Mouse (Mus musculus): Measurements from ENCODE around the gene Syn3. TPM values are rescaled to one million over a fixed set of nuclear protein-coding genes. Genes with fewer than 3 reads are reported as not detected.

Gene Syn3
- polyA plus RNA-seq, 1 experiment from 2014 or later: 0.20 TPM

DNA sequence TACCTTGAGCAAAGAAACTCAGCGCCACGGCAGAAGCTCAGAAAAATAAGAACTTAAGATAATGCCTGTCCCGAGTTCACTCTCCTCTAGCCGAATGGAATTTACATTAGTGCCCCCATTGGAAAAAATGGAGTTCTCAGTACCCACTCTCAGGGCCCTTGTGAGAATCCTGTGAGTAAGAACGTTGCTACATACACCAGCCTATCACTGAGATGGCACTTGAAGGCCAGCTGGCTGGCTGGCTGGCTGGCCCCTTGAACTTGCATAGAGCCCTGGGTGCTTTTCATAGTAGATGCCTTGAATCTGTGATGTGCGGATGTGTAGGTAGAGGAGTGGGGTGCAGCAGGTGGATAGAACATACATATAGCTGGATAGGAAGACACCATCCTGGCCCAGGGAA, 155.3 kb downstream of the Syn3 start:
- H3K9ac ChIP-seq: no peak overlapping the region
- no peaks in the 10 kb centered on the region for H3K36me3 ChIP-seq (replicated peaks)
- no peaks in the 10 kb centered on the region for H3K27me3 ChIP-seq
- no peaks in the 10 kb centered on the region for H3K9me3 ChIP-seq (replicated peaks)
- peaks cover 59% of the 10 kb centered on the region for H3K4me1 ChIP-seq (replicated peaks)
- no peak overlapping the region for H3K4me3 ChIP-seq (replicated peaks)
- H3K4me2 ChIP-seq: no peak overlapping the region
- WGBS (ENCODE audit: insufficient replicate concordance): 72% methylated on average over 6 of the region's 6 CpGs
- no peak for ATAC-seq (ENCODE audit: insufficient read depth)
- no peak overlapping the region for H3K27ac ChIP-seq (replicated peaks)

DNA sequence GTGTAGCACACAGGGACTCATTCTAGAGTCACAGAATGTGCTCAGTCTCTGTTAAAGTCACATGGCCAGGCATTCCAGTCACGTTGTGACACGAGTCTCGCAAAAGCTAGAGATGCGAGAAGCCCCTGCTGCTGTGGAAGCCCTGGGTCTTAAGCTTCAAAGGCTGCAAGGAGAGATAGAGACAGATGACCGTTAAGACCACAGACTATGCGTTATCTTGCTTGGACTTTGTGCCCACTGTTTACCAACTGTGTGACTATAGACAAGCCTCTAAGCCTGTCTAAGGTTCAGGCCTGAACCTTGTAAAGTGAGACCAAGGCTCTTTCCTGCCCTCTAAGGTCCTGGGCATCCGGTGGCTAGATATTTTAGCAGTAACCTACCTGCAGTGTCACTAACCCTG, 156.0 kb downstream of the Syn3 start:
- no peak overlapping the region for H3K9ac ChIP-seq
- H3K27ac ChIP-seq (replicated peaks): peak overlapping the region; percentile 70
- no peaks in the 10 kb centered on the region for H3K9me3 ChIP-seq (replicated peaks)
- peak; percentile 64 for ATAC-seq (ENCODE audit: insufficient read depth)
- 29% methylated on average over 7 of the region's 7 CpGs for WGBS (ENCODE audit: insufficient replicate concordance)
- no peak overlapping the region for H3K4me2 ChIP-seq
- no peaks in the 10 kb centered on the region for H3K36me3 ChIP-seq (replicated peaks)
- H3K27me3 ChIP-seq: no peaks in the 10 kb centered on the region
- peaks cover 59% of the 10 kb centered on the region for H3K4me1 ChIP-seq (replicated peaks)
- no peak overlapping the region for H3K4me3 ChIP-seq (replicated peaks)

DNA sequence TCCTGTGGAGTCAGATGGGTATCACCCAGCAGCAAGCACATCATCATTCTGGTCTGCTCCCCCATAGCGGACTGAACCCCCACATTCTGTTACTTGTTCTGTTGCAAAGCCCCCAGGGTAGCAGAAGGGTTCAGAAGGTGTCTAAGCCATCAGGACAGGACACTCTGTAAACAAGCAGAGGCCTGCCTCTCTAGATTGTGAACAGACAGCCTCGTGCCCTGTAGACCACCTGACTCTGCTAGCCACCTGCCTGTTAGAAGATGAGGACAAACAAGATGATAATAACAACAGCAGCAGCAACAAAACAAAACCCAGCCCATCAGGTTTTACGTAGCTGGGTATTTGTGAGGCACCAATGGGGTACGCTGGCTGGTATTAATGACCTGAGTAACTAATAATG, 156.5 kb downstream of the Syn3 start:
- no peak overlapping the region for H3K9ac ChIP-seq
- H3K9me3 ChIP-seq (replicated peaks): no peaks in the 10 kb centered on the region
- peak overlapping the region; percentile 70 for H3K27ac ChIP-seq (replicated peaks)
- no peak for ATAC-seq (ENCODE audit: insufficient read depth)
- H3K4me2 ChIP-seq: no peak overlapping the region
- H3K4me1 ChIP-seq (replicated peaks): peaks cover 59% of the 10 kb centered on the region
- H3K4me3 ChIP-seq (replicated peaks): no peak overlapping the region
- H3K36me3 ChIP-seq (replicated peaks): no peaks in the 10 kb centered on the region
- WGBS (ENCODE audit: insufficient replicate concordance): 54% methylated on average over 4 of the region's 4 CpGs
- no peaks in the 10 kb centered on the region for H3K27me3 ChIP-seq

DNA sequence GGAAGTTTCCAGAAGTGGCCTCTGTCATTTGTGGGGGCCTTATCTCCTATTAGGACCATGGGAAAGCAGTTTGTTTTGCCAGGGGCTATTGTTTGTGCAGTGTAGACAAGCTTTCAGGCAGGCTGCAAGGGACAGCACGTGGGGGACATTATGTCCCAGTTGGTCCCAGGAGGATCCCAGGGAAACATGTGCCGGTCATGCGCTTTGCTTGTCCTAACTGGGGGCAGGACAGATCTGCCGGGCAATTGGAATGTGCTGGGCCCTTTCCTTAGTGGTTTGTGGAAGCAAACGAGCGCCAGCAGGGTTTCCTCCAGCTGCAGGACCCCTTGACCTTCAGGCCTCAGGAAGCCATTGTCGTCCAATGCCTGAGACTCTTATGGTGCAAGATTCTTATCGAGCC, 157.1 kb downstream of the Syn3 start:
- Histone ChIP-seq H3K36me3 (replicated peaks) (no peaks in the 10 kb centered on the region), H3K4me3 (replicated peaks) (no peak overlapping the region), H3K9me3 (replicated peaks) (no peaks in the 10 kb centered on the region), H3K9ac (no peak overlapping the region), H3K4me2 (no peak overlapping the region), H3K27me3 (no peaks in the 10 kb centered on the region), H3K27ac (replicated peaks) (peak overlapping the region; percentile 70; the same call in 1 of the 2 replicates), H3K4me1 (replicated peaks) (peaks cover 59% of the 10 kb centered on the region)
- ATAC-seq (ENCODE audit: insufficient read depth): peak; percentile 16; the same call in 1 of the 2 replicates
- WGBS (ENCODE audit: insufficient replicate concordance): 55% methylated on average over 8 of the region's 8 CpGs

DNA sequence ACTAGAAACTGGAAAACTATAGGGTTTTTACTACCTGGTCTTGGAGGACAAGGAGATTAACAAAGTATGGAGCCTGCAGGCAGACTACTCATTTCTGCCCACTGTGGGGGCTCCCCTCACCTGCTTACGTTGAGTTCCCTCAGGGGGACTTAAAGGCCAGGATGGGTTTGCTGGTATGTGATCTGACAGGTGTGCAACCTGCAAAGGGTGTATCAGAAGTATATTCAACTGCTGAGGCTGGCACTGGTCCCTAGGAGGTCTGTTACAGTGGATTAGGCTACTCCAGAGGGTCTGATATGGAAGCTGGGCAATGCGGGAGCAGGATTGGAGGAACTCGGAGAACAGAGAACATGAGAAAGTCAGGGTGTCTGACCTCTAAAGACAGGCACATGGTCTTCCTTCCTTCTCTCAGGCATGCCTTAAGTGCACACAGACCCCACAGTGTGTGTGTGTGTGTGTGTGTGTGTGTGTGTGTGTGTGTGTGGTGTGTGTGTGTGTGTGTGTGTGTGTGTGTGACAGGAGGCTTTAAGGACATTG, 157.6 kb downstream of the Syn3 start:
- H3K9ac ChIP-seq: no peak overlapping the region
- H3K4me2 ChIP-seq: no peak overlapping the region
- peaks cover 61% of the 10 kb centered on the region for H3K4me1 ChIP-seq (replicated peaks)
- WGBS (ENCODE audit: insufficient replicate concordance): 69% methylated on average over 3 of the region's 3 CpGs
- peak overlapping the region; percentile 70; the same call in 1 of the 2 replicates for H3K27ac ChIP-seq (replicated peaks)
- no peaks in the 10 kb centered on the region for H3K27me3 ChIP-seq
- H3K4me3 ChIP-seq (replicated peaks): no peak overlapping the region
- no peak for ATAC-seq (ENCODE audit: insufficient read depth)
- no peaks in the 10 kb centered on the region for H3K9me3 ChIP-seq (replicated peaks)
- H3K36me3 ChIP-seq (replicated peaks): no peaks in the 10 kb centered on the region

DNA sequence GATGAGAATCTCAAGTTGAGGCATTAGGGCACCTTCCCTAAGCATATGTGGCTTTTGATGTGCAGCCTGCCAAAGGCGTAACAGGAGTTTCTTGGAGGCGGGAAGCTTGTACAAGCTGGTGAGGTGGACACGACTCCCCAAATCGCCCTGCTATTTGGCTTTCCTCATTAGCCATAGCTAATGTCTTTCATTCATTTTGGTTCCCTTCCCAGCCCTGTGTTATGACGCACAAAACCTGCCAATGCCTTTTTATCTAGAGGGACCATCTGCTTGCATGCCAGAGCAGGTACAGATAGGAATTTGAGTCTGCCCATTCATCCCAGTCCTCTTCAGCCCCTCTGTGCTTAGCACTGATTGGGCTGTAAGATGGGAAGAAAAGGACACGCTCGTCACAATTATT, 158.3 kb downstream of the Syn3 start:
- Histone ChIP-seq H3K9ac (no peak overlapping the region), H3K4me1 (replicated peaks) (peaks cover 63% of the 10 kb centered on the region), H3K9me3 (replicated peaks) (no peaks in the 10 kb centered on the region), H3K4me3 (replicated peaks) (no peak overlapping the region), H3K4me2 (peak overlapping the region; percentile 29), H3K36me3 (replicated peaks) (no peaks in the 10 kb centered on the region), H3K27ac (replicated peaks) (peak overlapping the region; percentile 56), H3K27me3 (no peaks in the 10 kb centered on the region)
- peak; percentile 68 for ATAC-seq (ENCODE audit: insufficient read depth)
- WGBS (ENCODE audit: insufficient replicate concordance): 43% methylated on average over 7 of the region's 7 CpGs

DNA sequence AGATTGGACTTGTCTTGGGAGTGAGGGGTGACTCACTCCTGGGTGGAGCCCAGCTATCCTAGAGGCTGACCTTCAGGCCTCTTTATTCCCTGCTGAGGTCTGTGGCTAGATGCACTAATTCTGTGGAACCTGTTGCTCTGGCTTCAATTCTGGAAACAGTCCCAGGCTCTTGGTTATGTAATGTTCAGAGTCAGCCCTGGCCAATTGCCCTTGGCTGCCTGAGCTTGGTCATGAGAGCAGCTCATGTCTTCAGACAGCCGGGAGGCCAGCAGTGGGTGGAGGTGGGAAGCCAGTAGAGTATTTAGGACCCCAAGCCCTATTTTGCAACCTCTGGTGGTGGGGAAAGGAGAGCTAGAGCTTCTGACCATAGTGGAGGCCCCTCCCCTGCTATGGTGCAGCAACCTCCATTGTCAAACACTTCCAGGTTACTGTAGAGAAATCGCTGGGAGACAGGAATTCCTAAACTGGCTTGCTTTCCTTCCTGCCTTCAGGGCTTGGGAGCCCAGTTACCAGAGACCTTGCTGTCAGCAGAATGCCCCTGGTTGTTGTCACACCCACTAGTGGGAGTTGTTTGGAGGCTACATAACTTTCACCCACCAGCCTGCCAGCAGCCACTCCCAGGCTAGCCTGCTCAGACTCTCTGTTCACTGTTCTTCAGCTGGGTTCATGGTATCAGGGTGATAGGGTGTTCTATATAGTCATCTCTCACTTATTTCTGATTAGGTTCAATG, 158.9 kb downstream of the Syn3 start:
- no peaks in the 10 kb centered on the region for H3K36me3 ChIP-seq (replicated peaks)
- no peak overlapping the region for H3K4me3 ChIP-seq (replicated peaks)
- H3K9me3 ChIP-seq (replicated peaks): no peaks in the 10 kb centered on the region
- H3K27me3 ChIP-seq: no peaks in the 10 kb centered on the region
- H3K27ac ChIP-seq (replicated peaks): peak overlapping the region; percentile 56
- WGBS (ENCODE audit: insufficient replicate concordance): 45% methylated on average over 2 of the region's 2 CpGs
- H3K4me1 ChIP-seq (replicated peaks): peaks cover 69% of the 10 kb centered on the region
- H3K4me2 ChIP-seq: no peak overlapping the region; the same call in 1 of the 2 replicates
- peak; percentile 66 for ATAC-seq (ENCODE audit: insufficient read depth)
- no peak overlapping the region for H3K9ac ChIP-seq

DNA sequence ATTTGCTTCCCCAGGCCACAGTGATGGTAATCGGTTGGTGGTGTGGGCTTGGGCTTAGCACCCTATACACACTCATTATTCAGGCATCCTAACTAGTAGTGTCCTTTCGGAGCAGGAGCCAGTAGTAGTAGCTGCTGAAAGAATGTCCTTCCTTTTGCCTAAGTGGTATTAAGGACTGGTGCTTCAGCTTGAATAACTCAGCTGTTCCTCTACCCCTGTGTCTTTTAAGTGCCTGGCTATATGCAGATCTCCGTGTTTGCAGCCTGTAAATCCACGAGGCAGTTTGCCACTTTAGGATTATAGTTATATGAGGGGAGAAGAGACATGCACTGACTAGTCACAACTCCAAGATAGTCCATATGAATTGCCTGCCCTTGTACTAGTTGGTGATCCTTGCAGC, 159.6 kb downstream of the Syn3 start:
- no peak overlapping the region for H3K4me2 ChIP-seq
- no peaks in the 10 kb centered on the region for H3K27me3 ChIP-seq
- peaks cover 76% of the 10 kb centered on the region for H3K4me1 ChIP-seq (replicated peaks)
- no peak for ATAC-seq (ENCODE audit: insufficient read depth)
- H3K27ac ChIP-seq (replicated peaks): 0 out of 2 replicates have a peak overlapping the region, but pooled peaks have one; percentile 56
- H3K9ac ChIP-seq: no peak overlapping the region
- H3K9me3 ChIP-seq (replicated peaks): no peaks in the 10 kb centered on the region
- 73% methylated on average over 4 of the region's 4 CpGs for WGBS (ENCODE audit: insufficient replicate concordance)
- H3K36me3 ChIP-seq (replicated peaks): no peaks in the 10 kb centered on the region
- no peak overlapping the region for H3K4me3 ChIP-seq (replicated peaks)

DNA sequence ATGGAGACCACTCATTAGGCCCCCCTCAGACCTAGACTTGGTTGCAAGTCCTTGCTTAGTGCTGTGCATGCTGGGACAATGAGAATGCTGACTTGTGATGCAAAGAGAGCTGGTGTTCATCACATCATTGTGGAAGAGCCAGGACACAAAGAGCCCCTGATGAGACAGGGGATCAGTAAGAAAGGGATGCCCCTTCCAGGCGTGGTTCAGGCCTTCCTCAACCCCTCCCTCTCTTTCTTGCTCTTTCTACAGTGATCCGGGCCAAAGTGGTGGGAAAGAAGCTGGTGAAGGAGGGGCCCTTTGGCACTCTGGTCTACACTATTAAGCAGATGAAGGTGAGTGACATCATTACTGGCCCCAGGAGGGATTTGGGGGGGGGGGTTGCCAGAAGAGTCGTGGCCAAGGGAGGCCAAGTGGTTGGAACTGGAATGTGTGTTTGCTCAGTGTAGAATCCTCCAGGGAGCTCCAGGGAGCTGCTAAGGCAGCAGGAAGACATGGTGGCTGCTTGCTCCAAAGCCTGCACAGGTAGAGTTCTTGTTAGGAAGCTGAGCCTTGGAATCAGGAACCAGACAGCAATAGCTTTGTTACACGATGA, 160.5 kb downstream of the Syn3 start:
- Histone ChIP-seq H3K27ac (replicated peaks) (no peak overlapping the region), H3K36me3 (replicated peaks) (no peaks in the 10 kb centered on the region), H3K9me3 (replicated peaks) (no peaks in the 10 kb centered on the region), H3K4me3 (replicated peaks) (no peak overlapping the region), H3K4me1 (replicated peaks) (peaks cover 76% of the 10 kb centered on the region), H3K27me3 (no peaks in the 10 kb centered on the region), H3K4me2 (no peak overlapping the region), H3K9ac (no peak overlapping the region)
- no peak for ATAC-seq (ENCODE audit: insufficient read depth)
- 64% methylated on average over 4 of the region's 4 CpGs for WGBS (ENCODE audit: insufficient replicate concordance)

DNA sequence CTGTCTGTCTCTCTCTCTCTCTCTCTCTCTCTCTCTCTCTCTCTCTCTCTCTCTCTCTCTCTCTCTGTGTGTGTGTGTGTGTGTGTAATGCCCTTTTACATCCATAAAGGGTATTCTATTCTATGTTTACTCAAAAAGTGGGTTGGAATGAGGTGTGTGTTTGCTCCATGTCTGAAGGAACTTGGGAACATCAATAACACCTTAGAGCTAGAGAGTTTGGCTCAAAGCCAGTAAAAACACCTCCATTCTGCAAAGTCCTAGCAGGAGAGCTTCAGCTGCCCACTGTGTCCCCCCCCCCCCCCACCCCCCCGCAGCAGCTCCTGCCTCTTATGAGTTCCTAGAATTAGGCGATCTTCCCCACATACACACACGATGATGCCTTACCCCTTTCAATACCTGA, 161.5 kb downstream of the Syn3 start:
- H3K9ac ChIP-seq: no peak overlapping the region
- peaks cover 76% of the 10 kb centered on the region for H3K4me1 ChIP-seq (replicated peaks)
- no peaks in the 10 kb centered on the region for H3K36me3 ChIP-seq (replicated peaks)
- no peak for ATAC-seq (ENCODE audit: insufficient read depth)
- no peaks in the 10 kb centered on the region for H3K9me3 ChIP-seq (replicated peaks)
- H3K4me2 ChIP-seq: no peak overlapping the region
- no peaks in the 10 kb centered on the region for H3K27me3 ChIP-seq
- H3K27ac ChIP-seq (replicated peaks): no peak overlapping the region
- H3K4me3 ChIP-seq (replicated peaks): no peak overlapping the region
- WGBS (ENCODE audit: insufficient replicate concordance): 42% methylated on average over 3 of the region's 3 CpGs

DNA sequence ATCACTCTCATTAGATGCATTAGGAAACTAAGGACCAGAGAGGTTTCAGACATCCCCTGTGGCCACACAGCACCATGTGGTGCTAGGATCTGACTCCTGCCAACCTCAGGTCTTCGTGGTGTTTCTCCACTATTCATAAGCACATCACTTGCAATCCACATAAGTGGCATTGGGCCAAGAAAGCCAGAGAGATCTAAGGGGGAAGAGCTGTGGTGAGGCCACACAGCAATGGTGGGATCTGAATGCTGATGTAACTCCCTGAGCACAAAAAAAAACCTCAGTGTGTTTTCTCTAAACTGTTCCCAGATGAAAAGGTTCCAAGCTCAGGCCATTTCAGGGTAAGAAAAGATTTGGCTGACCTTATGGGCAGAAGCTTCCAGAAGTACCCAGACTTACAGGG, 162.2 kb downstream of the Syn3 start:
- no peak overlapping the region for H3K27ac ChIP-seq (replicated peaks)
- H3K4me1 ChIP-seq (replicated peaks): peaks cover 76% of the 10 kb centered on the region
- H3K4me3 ChIP-seq (replicated peaks): no peak overlapping the region
- H3K27me3 ChIP-seq: no peaks in the 10 kb centered on the region
- no peaks in the 10 kb centered on the region for H3K9me3 ChIP-seq (replicated peaks)
- H3K36me3 ChIP-seq (replicated peaks): no peaks in the 10 kb centered on the region
- H3K9ac ChIP-seq: no peak overlapping the region
- 32% methylated on average over 1 of the region's 1 CpGs for WGBS (ENCODE audit: insufficient replicate concordance)
- no peak for ATAC-seq (ENCODE audit: insufficient read depth)
- H3K4me2 ChIP-seq: no peak overlapping the region
